Mouse (Mus musculus) gastrocnemius, adult 2 months (tissue): ENCODE data around the gene Atg16l2. TPM values are rescaled to one million over a fixed set of nuclear protein-coding genes. Genes with fewer than 3 reads are reported as not detected.

Source experiments
- DNase-seq: peaks from one replicate; pipeline ENCODE4 v3.0.0; 2022
- H3K27ac ChIP-seq: fragments of 200-600 bp; 2 replicates; pipeline ENCODE4 v1.8.1; 2022; ENCODE audit warnings: mild to moderate bottlenecking
- H3K4me3 ChIP-seq: fragments of 200-600 bp; 2 replicates; pipeline ENCODE4 v1.8.1; 2022; ENCODE audit warnings: mild to moderate bottlenecking, moderate library complexity
- CTCF ChIP-seq: fragments of 200-600 bp; IDR thresholded peaks from 2 replicates; pipeline ENCODE4 v1.8.1; 2022; ENCODE audit warnings: antibody characterized with exemption, mild to moderate bottlenecking, moderate library complexity
- intact Hi-C: fragments of 180-260 bp; cut with DNase I; formaldehyde crosslinking; loops from one replicate; pipeline ENCODE4 v1.15.1; 2025
- total RNA-seq, 2 experiments: library from RNA; stranded (reverse); gene quantifications; 2 replicates each; pipeline ENCODE4 v1.2.3; 2021

Gene Atg16l2
- total RNA-seq, 2 experiments from 2014 or later, result 8.0 to 12.0 TPM

- no peak overlapping the region for H3K27ac ChIP-seq
- intact Hi-C loops, result no loop called here
- TF ChIP-seq CTCF, result no peak
- H3K4me3 ChIP-seq, result no peak overlapping the region
- no peak for DNase-seq
These were observed 29.4 kb downstream of the Atg16l2 start for GRCm38 (mm10) chr7:101272466-101273160.

- intact Hi-C loops, result no loop called here
- no peak overlapping the region for H3K27ac ChIP-seq
- peak; percentile 26; the same call in 1 of the 2 replicates for TF ChIP-seq CTCF
These were observed 30.4 kb downstream of the Atg16l2 start for GRCm38 (mm10) chr7:101271602-101272001.

GRCm38 (mm10) chr7:101267457-101268259 lies 34.4 kb downstream of the Atg16l2 start:
- H3K4me3 ChIP-seq, result no peak overlapping the region
- H3K27ac ChIP-seq, result peak overlapping the region; percentile 24; the same call in 1 of the 2 replicates
- no peak for DNase-seq
- TF ChIP-seq CTCF, result no peak
- intact Hi-C loops, result no loop called here

More at GRCm38 (mm10) chr7:101271602-101272001, 30.4 kb downstream of the Atg16l2 start:
- DNase-seq, result no peak
- H3K4me3 ChIP-seq, result no peak overlapping the region

- DNase-seq, result no peak
- Histone ChIP-seq H3K27ac (no peak overlapping the region), H3K4me3 (no peak overlapping the region)
- intact Hi-C loops, result no loop called here
- no peak for TF ChIP-seq CTCF
These were observed 38.5 kb downstream of the Atg16l2 start for GRCm38 (mm10) chr7:101263511-101263910.

GRCm38 (mm10) chr7:101261941-101262546 lies 40.0 kb downstream of the Atg16l2 start:
- no peak for TF ChIP-seq CTCF
- no peak overlapping the region for H3K27ac ChIP-seq
- intact Hi-C loops, result no loop called here

GRCm38 (mm10) chr7:101258482-101258881 lies 43.6 kb downstream of the Atg16l2 start:
- no peak for DNase-seq
- Histone ChIP-seq H3K4me3 (no peak overlapping the region), H3K27ac (no peak overlapping the region)
- TF ChIP-seq CTCF, result no peak
- intact Hi-C loops, result no loop called here

More at GRCm38 (mm10) chr7:101261941-101262546, 40.0 kb downstream of the Atg16l2 start:
- no peak for DNase-seq
- no peak overlapping the region for H3K4me3 ChIP-seq

- TF ChIP-seq CTCF, result no peak
- H3K27ac ChIP-seq, result no peak overlapping the region
- no peak overlapping the region for H3K4me3 ChIP-seq
- intact Hi-C loops, result no loop called here
- DNase-seq, result no peak
These were observed 49.0 kb downstream of the Atg16l2 start for GRCm38 (mm10) chr7:101253071-101253470.

GRCm38 (mm10) chr7:101249173-101249572 lies 52.9 kb downstream of the Atg16l2 start:
- no peak for TF ChIP-seq CTCF

GRCm38 (mm10) chr7:101248760-101249159 lies 53.3 kb downstream of the Atg16l2 start:
- DNase-seq, result no peak
- intact Hi-C loops, result no loop called here
- TF ChIP-seq CTCF, result no peak
- no peak overlapping the region for H3K27ac ChIP-seq
- no peak overlapping the region for H3K4me3 ChIP-seq

More at GRCm38 (mm10) chr7:101249173-101249572, 52.9 kb downstream of the Atg16l2 start:
- H3K4me3 ChIP-seq, result no peak overlapping the region
- intact Hi-C loops, result no loop called here
- no peak overlapping the region for H3K27ac ChIP-seq
- DNase-seq, result no peak

- intact Hi-C loops, result loop anchor here (5.0 kb wide), 1 partner anchor 50 kb away; no protein-coding TSS in a partner anchor
- H3K27ac ChIP-seq, result no peak overlapping the region
- H3K4me3 ChIP-seq, result no peak overlapping the region
- no peak for DNase-seq
- no peak for TF ChIP-seq CTCF
These were observed 65.2 kb downstream of the Atg16l2 start for GRCm38 (mm10) chr7:101236712-101237473.

- no peak for DNase-seq
- Histone ChIP-seq H3K4me3 (no peak overlapping the region), H3K27ac (no peak overlapping the region)
- TF ChIP-seq CTCF, result no peak
- intact Hi-C loops, result loop anchor here (2.0 to 5.0 kb wide), 2 partner anchors 124 to 245 kb away; no protein-coding TSS in a partner anchor
These were observed 69.3 kb downstream of the Atg16l2 start for GRCm38 (mm10) chr7:101232716-101233115.

GRCm38 (mm10) chr7:101231458-101231857 lies 70.6 kb downstream of the Atg16l2 start:
- Histone ChIP-seq H3K27ac (no peak overlapping the region), H3K4me3 (no peak overlapping the region)
- no peak for DNase-seq
- intact Hi-C loops, result loop anchor here (1.0 to 5.0 kb wide), 2 partner anchors 170 to 244 kb away; no protein-coding TSS in a partner anchor
- peak; percentile 80 for TF ChIP-seq CTCF
